Mouse (Mus musculus): Measurements from ENCODE around the gene Hmx2.
A peak's percentile ranks its signal among the peaks of the same experiment; 100 is the strongest.

Hmx2 gene

DNA sequence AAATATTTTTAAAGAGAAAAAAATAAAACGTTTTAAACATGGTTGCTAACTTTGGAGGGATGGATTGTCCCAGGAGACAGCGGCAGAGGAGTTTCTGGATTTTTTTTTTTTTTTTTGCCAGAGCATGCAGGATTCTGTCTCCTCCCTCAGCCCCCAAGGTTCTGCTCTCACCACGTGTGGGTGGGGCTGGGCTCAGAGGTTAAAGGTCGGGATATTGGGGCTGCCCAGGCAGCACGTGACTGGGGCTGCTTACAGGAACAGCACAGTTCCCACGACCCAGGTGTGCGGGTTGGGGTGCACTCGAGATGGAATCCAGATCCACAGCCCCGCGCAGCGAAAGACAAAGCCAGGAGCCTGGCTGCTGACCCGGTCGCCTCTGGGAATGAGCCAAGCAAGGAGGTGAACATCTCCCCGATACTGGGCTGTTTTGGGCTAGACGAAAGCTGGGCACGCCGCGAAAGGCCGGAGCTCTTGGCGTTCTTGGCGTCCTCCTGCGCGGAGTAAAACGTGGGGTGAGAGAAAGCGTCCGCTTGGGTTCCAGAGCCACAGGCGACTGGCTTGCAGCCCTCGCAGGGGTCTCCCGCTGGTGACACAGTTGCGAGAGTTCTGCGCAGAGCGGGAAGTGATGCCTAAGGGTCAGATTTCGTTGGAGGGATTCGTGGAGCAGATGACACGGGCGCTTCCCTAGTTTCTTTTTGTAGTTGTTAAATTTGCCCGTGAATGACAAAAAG, 8.1 kb downstream of the Hmx2 start:
- DNase-seq (ENCODE audit: low spot score): no peak

DNA sequence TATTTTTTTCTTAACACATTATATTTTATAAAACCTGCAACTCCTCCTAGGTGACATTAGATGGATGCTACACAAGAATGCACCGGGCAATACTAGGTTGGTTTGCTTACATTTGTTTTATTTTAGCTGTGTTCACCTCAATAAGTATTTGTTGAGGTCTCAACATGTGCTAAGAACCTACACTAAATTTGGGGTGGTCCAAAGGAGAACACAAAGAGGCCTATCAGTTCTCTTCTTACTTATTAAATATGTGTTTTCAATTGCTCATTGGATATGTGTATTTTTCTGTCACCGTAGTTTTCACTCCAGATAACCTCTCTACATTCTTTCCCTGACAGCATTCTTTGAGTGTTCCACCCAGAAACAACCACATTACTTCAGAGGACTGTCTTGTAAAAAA, 9.2 kb downstream of the Hmx2 start:
- DNase-seq (ENCODE audit: low spot score): no peak

DNA sequence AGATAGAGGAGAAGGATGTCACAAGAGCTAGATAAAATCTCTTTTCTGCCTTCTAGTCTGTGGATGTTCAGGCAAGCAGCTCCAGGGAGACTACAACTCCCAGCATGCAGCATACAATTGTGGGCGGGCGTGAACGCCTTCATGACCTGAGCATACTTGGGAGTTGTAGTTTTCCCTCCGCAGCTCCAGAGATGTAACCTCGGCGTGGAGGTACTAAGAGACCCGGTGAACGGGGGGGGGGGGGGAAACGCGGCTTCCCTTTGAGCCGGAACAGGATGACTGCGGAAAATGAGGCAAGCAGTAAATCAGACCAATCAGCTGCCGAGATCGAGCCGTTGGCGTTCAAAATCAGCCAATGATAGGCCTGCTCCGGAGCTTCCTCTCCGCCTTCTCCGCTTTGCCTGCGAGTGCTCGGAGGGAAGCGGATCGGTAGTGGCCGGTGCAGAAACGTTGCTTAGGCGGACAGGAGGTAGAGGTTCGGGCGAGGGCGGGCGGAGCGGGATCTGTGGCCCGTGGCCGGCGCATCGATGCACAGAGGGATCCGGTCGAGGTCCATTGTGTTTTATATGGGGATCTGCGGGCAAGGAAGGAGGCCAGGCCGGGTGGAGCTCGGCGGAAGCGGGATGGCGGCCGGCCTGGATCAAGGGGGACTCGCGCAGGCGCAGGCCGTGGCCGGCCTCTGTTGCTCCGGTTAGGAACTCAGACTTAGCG, 11.6 kb downstream of the Hmx2 start, which contains the start of gene Bub3:
Gene Bub3, plus strand, starts transcription at position 237 of the 711 bp plus-strand sequence.
- DNase-seq (ENCODE audit: low spot score): peak; percentile 78

DNA sequence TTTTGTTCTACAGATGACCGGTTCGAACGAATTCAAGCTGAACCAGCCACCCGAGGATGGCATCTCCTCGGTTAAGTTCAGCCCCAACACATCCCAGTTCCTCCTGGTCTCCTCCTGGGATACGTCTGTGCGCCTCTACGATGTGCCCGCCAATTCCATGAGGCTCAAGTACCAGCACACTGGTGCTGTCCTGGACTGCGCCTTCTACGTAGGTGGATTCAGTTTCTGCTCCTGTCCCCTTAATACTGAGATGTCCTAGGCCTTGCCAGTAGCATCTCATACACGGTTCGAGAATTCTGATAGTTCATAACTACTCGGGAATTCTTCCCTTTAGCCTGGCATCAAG, 12.1 kb downstream of the Hmx2 start:
- DNase-seq (ENCODE audit: low spot score): no peak

DNA sequence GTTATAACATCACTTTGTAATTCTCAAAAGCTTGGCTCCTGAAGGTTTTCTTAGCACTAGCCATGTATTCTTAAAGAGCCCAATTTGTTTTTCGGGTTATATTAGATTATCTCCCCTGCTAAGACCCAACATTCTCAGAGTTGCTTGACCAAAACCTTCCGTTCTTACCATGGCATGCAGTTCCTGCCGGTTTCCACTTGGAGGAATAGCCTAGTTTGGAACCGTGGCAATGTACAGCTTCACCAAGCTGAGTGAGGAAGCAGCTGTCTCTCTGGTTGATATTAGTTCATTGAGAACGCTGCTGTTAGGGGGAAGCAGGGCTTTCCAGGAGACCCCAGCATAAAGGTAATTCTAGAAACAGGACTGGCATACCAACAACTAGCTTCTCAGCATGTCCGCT, 26.7 kb downstream of the Hmx2 start:
- DNase-seq (ENCODE audit: low spot score): no peak

DNA sequence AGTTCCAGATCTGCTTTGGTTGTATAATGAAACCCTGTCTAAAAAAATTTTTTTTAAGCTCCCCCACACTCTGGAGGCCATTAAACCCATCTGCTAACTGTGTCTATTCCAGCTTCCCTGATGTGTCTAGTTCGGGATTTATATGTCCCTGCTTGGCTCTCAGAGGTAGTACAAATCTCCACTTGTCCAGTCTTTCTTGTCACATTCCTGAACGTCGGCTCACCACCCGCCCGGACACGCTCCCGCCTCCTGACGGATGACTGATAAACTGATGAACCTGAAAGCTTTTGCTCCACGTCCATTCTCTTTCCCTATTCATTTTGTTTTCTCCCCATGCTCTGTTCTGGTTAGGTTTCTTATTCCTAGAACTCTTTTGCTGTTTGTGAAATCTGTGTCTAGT, 33.6 kb downstream of the Hmx2 start:
- DNase-seq (ENCODE audit: low spot score): no peak

DNA sequence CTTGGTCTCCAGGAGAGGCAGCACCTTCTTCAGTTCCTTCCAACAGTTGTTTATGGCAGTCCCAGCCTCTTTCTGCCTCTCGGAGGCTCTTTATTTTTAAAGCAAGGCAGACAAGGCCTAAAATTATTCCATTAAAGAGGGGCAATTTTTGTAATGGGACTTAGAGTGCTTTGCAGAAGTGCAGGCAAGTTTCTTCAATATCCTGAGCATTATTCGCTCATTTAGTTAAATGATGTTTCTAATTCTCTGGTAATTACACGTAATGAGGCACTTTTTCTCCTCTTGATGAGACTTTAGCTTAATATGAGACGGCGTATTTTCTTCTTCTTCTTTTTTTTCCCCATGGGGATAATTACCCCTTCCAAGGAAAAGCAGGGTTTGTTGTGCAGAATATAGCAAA, 37.0 kb downstream of the Hmx2 start:
- DNase-seq (ENCODE audit: low spot score): no peak

DNA sequence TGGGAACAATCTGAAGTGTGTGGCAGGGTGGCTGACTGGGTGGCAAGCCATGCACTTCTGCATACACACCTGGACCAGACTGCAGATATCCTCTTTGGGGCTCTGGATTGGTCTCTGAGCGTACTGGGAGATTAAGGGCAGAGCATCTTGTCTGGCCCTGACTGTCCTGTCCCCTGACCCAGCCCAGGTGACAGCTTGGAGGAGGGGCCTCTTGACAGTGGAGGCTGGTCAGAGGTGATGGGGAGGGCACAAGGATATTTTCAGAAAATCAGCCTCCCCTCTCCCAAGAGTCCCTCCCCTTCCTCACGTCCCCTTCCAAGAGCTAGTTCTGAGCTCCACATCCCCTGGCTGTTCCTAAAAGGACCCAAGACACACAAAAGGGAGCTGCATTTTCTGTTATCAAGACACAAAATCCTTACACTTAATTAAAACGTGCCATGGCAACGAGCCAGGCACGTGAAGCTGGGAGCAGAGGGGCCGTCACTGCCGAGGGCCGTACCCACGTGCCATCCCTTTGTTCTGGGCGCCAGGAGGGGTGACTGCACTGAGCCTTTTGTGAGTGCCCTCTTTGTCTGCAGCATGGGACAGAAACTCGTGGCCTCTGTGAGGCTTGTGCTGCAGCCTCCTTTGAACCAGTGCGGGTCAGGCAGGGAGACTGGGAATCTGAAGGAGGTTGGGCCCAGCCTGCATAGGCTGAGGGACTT, 49.4 kb downstream of the Hmx2 start:
- no peak for DNase-seq (ENCODE audit: low spot score)

DNA sequence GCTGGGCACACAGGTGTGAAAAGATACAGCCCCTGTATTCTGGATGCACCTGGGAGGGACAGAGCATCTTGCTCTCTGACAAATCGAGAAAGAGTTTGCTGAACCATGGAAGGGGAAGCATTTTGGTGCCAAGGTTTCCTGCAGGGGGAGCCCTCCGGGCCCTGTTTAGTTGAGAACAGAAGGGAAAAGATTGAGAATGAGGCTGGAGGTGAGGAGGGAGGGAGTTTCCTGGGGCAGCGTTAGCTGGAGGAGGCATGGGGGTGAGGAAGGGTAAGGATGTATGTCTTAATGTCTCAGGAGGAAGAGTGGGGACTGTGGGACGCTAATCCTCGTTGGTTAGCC, 49.9 kb downstream of the Hmx2 start:
- DNase-seq (ENCODE audit: low spot score): no peak

DNA sequence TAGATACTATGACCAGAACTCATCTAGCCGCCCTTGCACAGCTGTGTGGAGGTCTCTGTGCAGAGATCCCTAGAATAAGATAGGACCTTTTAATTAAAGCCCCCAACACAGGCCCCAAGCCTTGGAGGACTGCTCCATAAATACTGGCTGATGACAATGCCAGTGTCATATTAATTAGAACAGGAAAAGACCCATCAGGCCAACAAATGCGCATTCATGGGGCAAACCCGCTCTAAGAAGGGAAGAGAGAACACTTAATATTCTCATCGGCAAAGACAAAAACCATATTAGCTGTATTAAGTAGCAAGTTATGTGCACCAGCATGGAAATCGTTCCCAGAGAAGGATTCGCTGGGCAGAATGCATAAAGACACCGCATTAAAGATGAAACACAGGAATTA, 53.5 kb downstream of the Hmx2 start:
- no peak for DNase-seq (ENCODE audit: low spot score)

DNA sequence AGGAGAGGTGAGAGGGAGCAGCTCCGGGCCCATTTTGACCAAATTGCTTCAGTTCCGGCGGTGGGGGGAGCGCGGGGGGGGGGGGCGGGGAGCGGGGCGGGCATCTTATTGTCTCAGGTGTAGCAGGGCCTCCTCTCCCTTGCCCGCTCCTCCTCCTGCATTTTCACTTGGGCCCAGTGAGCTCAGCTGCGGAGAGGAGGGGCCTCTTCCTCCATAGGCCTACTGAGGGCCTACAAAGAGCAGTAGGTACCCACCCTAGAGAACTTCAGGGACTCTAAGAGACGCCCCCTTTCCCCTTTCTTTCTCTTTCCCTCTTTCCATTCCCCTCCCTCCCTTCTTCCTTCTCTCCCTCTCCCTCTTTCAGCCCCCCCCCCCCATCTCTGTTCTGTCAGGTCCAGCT, 54.6 kb downstream of the Hmx2 start:
- no peak for DNase-seq (ENCODE audit: low spot score)

DNA sequence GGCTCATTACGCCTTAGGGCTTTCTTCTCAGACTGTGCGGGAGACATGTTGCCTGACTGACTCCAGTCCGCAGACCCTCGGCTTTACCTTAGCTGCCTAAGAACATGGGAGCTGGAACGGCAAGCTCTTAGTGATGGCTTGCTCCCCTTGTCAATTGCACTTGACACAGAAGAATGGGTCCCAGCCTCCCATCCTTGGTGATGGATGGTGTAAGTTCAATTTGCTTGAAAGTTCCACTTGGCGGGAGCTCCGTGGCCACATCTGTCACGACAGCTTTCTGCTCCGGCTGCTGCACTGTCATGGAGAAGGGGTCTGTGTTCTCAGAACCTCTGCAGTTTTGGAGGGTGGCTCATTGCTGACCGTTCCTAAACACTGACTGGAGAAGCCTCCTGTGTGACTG, 56.4 kb downstream of the Hmx2 start:
- no peak for DNase-seq (ENCODE audit: low spot score)

DNA sequence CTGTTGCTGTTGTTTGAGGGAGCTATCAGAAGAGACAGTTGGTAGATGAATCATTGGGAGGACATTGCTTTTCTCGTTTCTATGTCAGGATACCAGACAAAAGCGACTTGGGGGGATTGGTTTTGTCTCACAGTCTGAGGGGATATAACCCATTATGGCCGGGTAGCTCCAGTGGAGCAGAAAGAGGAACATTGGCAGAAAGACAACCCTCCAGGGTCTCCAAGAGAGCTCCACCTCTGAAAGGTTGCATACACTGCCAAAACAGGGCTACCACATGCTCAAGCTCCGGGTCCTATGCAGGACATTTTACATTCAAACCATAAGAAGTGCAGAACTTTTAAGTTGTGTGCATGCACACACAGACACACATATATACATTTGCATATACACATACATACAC, 56.9 kb downstream of the Hmx2 start:
- DNase-seq (ENCODE audit: low spot score): no peak
